Mouse (Mus musculus): ENCODE data around the gene Epyc. TPM values are rescaled to one million over a fixed set of nuclear protein-coding genes. Genes with fewer than 3 reads are reported as not detected.
"Not testable (repeated sequence)": the region's sequence is repeated elsewhere in the genome, so short reads cannot be mapped to it uniquely, and the experiment has no call there.

Epyc gene
- polyA plus RNA-seq, 1 experiment = not detected

- no peak overlapping the region for H3K4me3 ChIP-seq (replicated peaks)
- no peaks in the 10 kb centered on the region for H3K27me3 ChIP-seq (replicated peaks)
- H3K4me1 ChIP-seq = no peaks in the 10 kb centered on the region
- no peaks in the 10 kb centered on the region for H3K36me3 ChIP-seq (replicated peaks; ENCODE audit: low read length)
- no peaks in the 10 kb centered on the region for H3K9me3 ChIP-seq
- TF ChIP-seq GATA1 (IDR thresholded peaks at IDR 0.05; ENCODE audit: borderline replicate concordance, low read length) = no peak
- TF ChIP-seq FLI1 (IDR thresholded peaks at IDR 0.05; ENCODE audit: low read length) = no peak
These were observed 58.5 kb downstream of the Epyc start for GRCm38 (mm10) chr10:97702321-97702720.

GRCm38 (mm10) chr10:97704562-97704961 lies 60.7 kb downstream of the Epyc start:
- H3K4me3 ChIP-seq (replicated peaks) = no peak overlapping the region
- H3K36me3 ChIP-seq (replicated peaks; ENCODE audit: low read length) = no peaks in the 10 kb centered on the region

GRCm38 (mm10) chr10:97712687-97713086 lies 68.8 kb downstream of the Epyc start:
- no peak for TF ChIP-seq GATA1 (IDR thresholded peaks at IDR 0.05; ENCODE audit: borderline replicate concordance, low read length)
- TF ChIP-seq FLI1 (IDR thresholded peaks at IDR 0.05; ENCODE audit: low read length) = no peak
- Histone ChIP-seq H3K27me3 (replicated peaks) (no peaks in the 10 kb centered on the region), H3K9me3 (no peaks in the 10 kb centered on the region), H3K4me1 (no peaks in the 10 kb centered on the region), H3K4me3 (replicated peaks) (no peak overlapping the region), H3K36me3 (replicated peaks; ENCODE audit: low read length) (no peaks in the 10 kb centered on the region)

More at GRCm38 (mm10) chr10:97704562-97704961, 60.7 kb downstream of the Epyc start:
- H3K27me3 ChIP-seq (replicated peaks) = no peaks in the 10 kb centered on the region
- TF ChIP-seq GATA1 (IDR thresholded peaks at IDR 0.05; ENCODE audit: borderline replicate concordance, low read length) (no peak), FLI1 (IDR thresholded peaks at IDR 0.05; ENCODE audit: low read length) (no peak)
- no peaks in the 10 kb centered on the region for H3K9me3 ChIP-seq
- H3K4me1 ChIP-seq = no peaks in the 10 kb centered on the region

- TF ChIP-seq FLI1 (IDR thresholded peaks at IDR 0.05; ENCODE audit: low read length) (no peak), GATA1 (IDR thresholded peaks at IDR 0.05; ENCODE audit: borderline replicate concordance, low read length) (no peak)
- no peaks in the 10 kb centered on the region for H3K27me3 ChIP-seq (replicated peaks)
- H3K4me3 ChIP-seq (replicated peaks) = no peak overlapping the region
- H3K9me3 ChIP-seq = no peaks in the 10 kb centered on the region
- no peaks in the 10 kb centered on the region for H3K36me3 ChIP-seq (replicated peaks; ENCODE audit: low read length)
- no peaks in the 10 kb centered on the region for H3K4me1 ChIP-seq
These were observed 70.7 kb downstream of the Epyc start for GRCm38 (mm10) chr10:97714584-97714983.

GRCm38 (mm10) chr10:97715289-97715906 lies 71.5 kb downstream of the Epyc start:
- Histone ChIP-seq H3K27me3 (replicated peaks) (no peaks in the 10 kb centered on the region), H3K36me3 (replicated peaks; ENCODE audit: low read length) (no peaks in the 10 kb centered on the region), H3K4me3 (replicated peaks) (no peak overlapping the region), H3K4me1 (no peaks in the 10 kb centered on the region), H3K9me3 (no peaks in the 10 kb centered on the region)
- no peak for TF ChIP-seq FLI1 (IDR thresholded peaks at IDR 0.05; ENCODE audit: low read length)
- TF ChIP-seq GATA1 (IDR thresholded peaks at IDR 0.05; ENCODE audit: borderline replicate concordance, low read length) = no peak

GRCm38 (mm10) chr10:97717233-97717632 lies 73.4 kb downstream of the Epyc start:
- Histone ChIP-seq H3K36me3 (replicated peaks; ENCODE audit: low read length) (no peaks in the 10 kb centered on the region), H3K4me1 (no peaks in the 10 kb centered on the region), H3K9me3 (no peaks in the 10 kb centered on the region), H3K27me3 (replicated peaks) (no peaks in the 10 kb centered on the region), H3K4me3 (replicated peaks) (no peak overlapping the region)
- TF ChIP-seq GATA1 (IDR thresholded peaks at IDR 0.05; ENCODE audit: borderline replicate concordance, low read length) = no peak

GRCm38 (mm10) chr10:97718021-97718420 lies 74.2 kb downstream of the Epyc start:
- no peaks in the 10 kb centered on the region for H3K4me1 ChIP-seq
- TF ChIP-seq GATA1 (IDR thresholded peaks at IDR 0.05; ENCODE audit: borderline replicate concordance, low read length) (no peak), FLI1 (IDR thresholded peaks at IDR 0.05; ENCODE audit: low read length) (no peak)

GRCm38 (mm10) chr10:97720625-97721024 lies 76.8 kb downstream of the Epyc start:
- no peak for TF ChIP-seq FLI1 (IDR thresholded peaks at IDR 0.05; ENCODE audit: low read length)
- TF ChIP-seq GATA1 (IDR thresholded peaks at IDR 0.05; ENCODE audit: borderline replicate concordance, low read length) = no peak
- Histone ChIP-seq H3K36me3 (replicated peaks; ENCODE audit: low read length) (no peaks in the 10 kb centered on the region), H3K9me3 (peaks cover 4% of the 10 kb centered on the region), H3K27me3 (replicated peaks) (no peaks in the 10 kb centered on the region), H3K4me1 (no peaks in the 10 kb centered on the region), H3K4me3 (replicated peaks) (no peak overlapping the region)

More at GRCm38 (mm10) chr10:97718021-97718420, 74.2 kb downstream of the Epyc start:
- no peaks in the 10 kb centered on the region for H3K27me3 ChIP-seq (replicated peaks)
- H3K36me3 ChIP-seq (replicated peaks; ENCODE audit: low read length) = no peaks in the 10 kb centered on the region
- no peak overlapping the region for H3K4me3 ChIP-seq (replicated peaks)
- peaks cover 4% of the 10 kb centered on the region for H3K9me3 ChIP-seq

GRCm38 (mm10) chr10:97722709-97723108 lies 78.8 kb downstream of the Epyc start:
- Histone ChIP-seq H3K4me1 (no peaks in the 10 kb centered on the region), H3K27me3 (replicated peaks) (no peaks in the 10 kb centered on the region), H3K9me3 (peaks cover 4% of the 10 kb centered on the region), H3K4me3 (replicated peaks) (no peak overlapping the region), H3K36me3 (replicated peaks; ENCODE audit: low read length) (no peaks in the 10 kb centered on the region)
- TF ChIP-seq GATA1 (IDR thresholded peaks at IDR 0.05; ENCODE audit: borderline replicate concordance, low read length) = no peak
- TF ChIP-seq FLI1 (IDR thresholded peaks at IDR 0.05; ENCODE audit: low read length) = no peak

GRCm38 (mm10) chr10:97725929-97726328 lies 82.1 kb downstream of the Epyc start:
- no peak overlapping the region for H3K4me3 ChIP-seq (replicated peaks)
- no peaks in the 10 kb centered on the region for H3K4me1 ChIP-seq
- TF ChIP-seq FLI1 (IDR thresholded peaks at IDR 0.05; ENCODE audit: low read length) = no peak
- TF ChIP-seq GATA1 (IDR thresholded peaks at IDR 0.05; ENCODE audit: borderline replicate concordance, low read length) = no peak
- no peaks in the 10 kb centered on the region for H3K27me3 ChIP-seq (replicated peaks)
- no peaks in the 10 kb centered on the region for H3K36me3 ChIP-seq (replicated peaks; ENCODE audit: low read length)
- peaks cover 10% of the 10 kb centered on the region for H3K9me3 ChIP-seq

- H3K4me1 ChIP-seq; H3K4me3 ChIP-seq (replicated peaks); H3K27me3 ChIP-seq (replicated peaks); H3K36me3 ChIP-seq (replicated peaks; ENCODE audit: low read length): not testable (repeated sequence)
- peaks cover 10% of the 10 kb centered on the region for H3K9me3 ChIP-seq
These were observed 82.8 kb downstream of the Epyc start, which contains the start of gene C030005K15Rik for GRCm38 (mm10) chr10:97726655-97727054. Gene C030005K15Rik (minus strand): TSS chr10:97726755.

Other genes with a start within 250 kb of the Epyc start
- gene Dcn, start 164.5 kb upstream of the Epyc start, polyA plus RNA-seq (2012; ENCODE audit: insufficient read depth, low replicate concordance) = not detected in 2 replicates
- gene Lum, start 78.9 kb upstream of the Epyc start, polyA plus RNA-seq (2012; ENCODE audit: insufficient read depth, low replicate concordance) = not detected in 2 replicates
- 0.99 TPM in 1 of 2 replicates, not detected in the other for gene Kera, start 37.2 kb upstream of the Epyc start, polyA plus RNA-seq (2012; ENCODE audit: insufficient read depth, low replicate concordance)
- gene Ccer1, start 49.0 kb downstream of the Epyc start, polyA plus RNA-seq (2012; ENCODE audit: insufficient read depth, low replicate concordance) = not detected in 2 replicates
- not detected in 2 replicates for gene C030005K15Rik, start 82.7 kb downstream of the Epyc start, polyA plus RNA-seq (2012; ENCODE audit: insufficient read depth, low replicate concordance)